In genomic region chr16:48671696-48672095, GRCm38 (mm10) we compare ENCODE assay signal across 15 mouse cellular contexts.
DNase-seq lines count a peak whose midpoint lies in the region; ATAC-seq lines count a peak whose summit lies in the region.
"Had no signal": no experiment of that assay in that cellular context is flagged by ENCODE, and none has a peak within 500 bp of the region (broad histone marks: within the 10 kb centered on the region; RNA-seq: fewer than 3 reads in every experiment).

No protein-coding gene starts in this region.

- H3K4me2 ChIP-seq in liver, embryonic 11.5 days, result no peak overlapping the region
- H3K4me2 ChIP-seq: forebrain, embryonic 15.5 days; heart, embryonic 15.5 days; lung, embryonic 15.5 days had no signal

- H3K27me3 ChIP-seq in liver, embryonic 11.5 days (replicated peaks; ENCODE audit: control insufficient read depth, insufficient read depth, low read length), result no peaks in the 10 kb centered on the region
- H3K27me3 ChIP-seq: forebrain, embryonic 15.5 days; heart, embryonic 15.5 days; lung, embryonic 15.5 days had no signal

- no peak for ATAC-seq in liver, embryonic 11.5 days (replicated peaks; ENCODE audit: low FRiP score)
- ATAC-seq: forebrain, embryonic 15.5 days had no signal

- H3K4me3 ChIP-seq in liver, embryonic 11.5 days (ENCODE audit: low read depth, low read length), result no peak overlapping the region
- H3K4me3 ChIP-seq: forebrain, embryonic 15.5 days; heart, embryonic 15.5 days; lung, embryonic 15.5 days had no signal

- no peaks in the 10 kb centered on the region for H3K36me3 ChIP-seq in liver, embryonic 11.5 days (ENCODE audit: control insufficient read depth, insufficient read depth, low read length)
- H3K36me3 ChIP-seq: forebrain, embryonic 15.5 days; G1E; heart, embryonic 15.5 days; lung, embryonic 15.5 days had no signal

- H3K9me3 ChIP-seq in liver, embryonic 11.5 days (ENCODE audit: control insufficient read depth, low read length), result no peaks in the 10 kb centered on the region
- H3K9me3 ChIP-seq: forebrain, embryonic 15.5 days; G1E; heart, embryonic 15.5 days; lung, embryonic 15.5 days had no signal

- H3K27ac ChIP-seq in liver, embryonic 11.5 days (ENCODE audit: low read depth, low read length), result no peak overlapping the region
- H3K27ac ChIP-seq: forebrain, embryonic 15.5 days; heart, embryonic 15.5 days; lung, embryonic 15.5 days had no signal

- WGBS in liver, embryonic 11.5 days, result 43% methylated on average over 5 of the region's 5 CpGs

- H3K4me1 ChIP-seq in liver, embryonic 11.5 days (replicated peaks; ENCODE audit: control insufficient read depth, insufficient read depth, low read length), result no peaks in the 10 kb centered on the region
- H3K4me1 ChIP-seq: forebrain, embryonic 15.5 days; lung, embryonic 15.5 days had no signal

- no peak overlapping the region for H3K9ac ChIP-seq in liver, embryonic 11.5 days (ENCODE audit: low read depth, low read length)
- H3K9ac ChIP-seq: forebrain, embryonic 15.5 days; heart, embryonic 15.5 days; lung, embryonic 15.5 days had no signal

- DNase-seq in liver, result peak; percentile 4
- no peak for DNase-seq in liver, embryonic 11.5 days (ENCODE audit: low spot score)
- peak; percentile 12 to 28 for DNase-seq in CD8-positive naive resting alpha-beta T cell, adult 2 months (ENCODE audit: low read depth in 2 of 2, low spot score in 2 of 2)
- peak; percentile 44 for DNase-seq in embryo, embryonic 10.5 days (ENCODE audit: low spot score)
- peak; percentile 39 for DNase-seq in mesoderm, embryonic 11.5 days (ENCODE audit: low read depth, low spot score)
- DNase-seq in ovary, postnatal 14 days (ENCODE audit: low spot score), result no peak
- DNase-seq in kidney, adult 9 months, result no peak
- DNase-seq: cerebellum, adult 8-10 months; gastrocnemius, postnatal 10 days; kidney, postnatal 25 days; layer of hippocampus, postnatal 36 days had no signal

Comparison
In these comparisons a context has a peak if more than half of its experiments do, and no peak if none do; other contexts are left out.
1. DNase-seq: peak in liver (single experiment), CD8-positive naive resting alpha-beta T cell, adult 2 months (2 of 2), embryo, embryonic 10.5 days (single experiment) and mesoderm, embryonic 11.5 days (single experiment); none in liver, embryonic 11.5 days (single experiment), ovary, postnatal 14 days (single experiment) and kidney, adult 9 months (single experiment).